Mouse (Mus musculus): ENCODE data around the gene Nav2.

- no peak for TF ChIP-seq GATA1 (IDR thresholded peaks at IDR 0.05; ENCODE audit: borderline replicate concordance, low read length)
- no peak for TF ChIP-seq FLI1 (IDR thresholded peaks at IDR 0.05; ENCODE audit: low read length)
Measured at GRCm38 (mm10) chr7:49283507-49284361, 375.2 kb downstream of the Nav2 start.
